Mouse (Mus musculus): ENCODE data around the gene Adat1. TPM values are rescaled to one million over a fixed set of nuclear protein-coding genes. Genes with fewer than 3 reads are reported as not detected.

Adat1 gene
- polyA plus RNA-seq, 1 experiment from 2014 or later = 15.9 TPM

- Histone ChIP-seq H3K36me3 (0 out of 2 replicates have a peak, but pooled peaks cover 3% of the 10 kb centered on the region), H3K27me3 (ENCODE audit: low read depth, poor library complexity, severe bottlenecking) (no peaks in the 10 kb centered on the region), H3K9me3 (replicated peaks) (no peaks in the 10 kb centered on the region), H3K4me3 (no peak overlapping the region), H3K4me1 (peaks cover 27% of the 10 kb centered on the region), H3K27ac (replicated peaks) (no peak overlapping the region)
- no peak for DNase-seq (ENCODE audit: low spot score)
- WGBS = 74% methylated on average over 8 of the region's 8 CpGs
These were observed 62.3 kb downstream of the Adat1 start for GRCm38 (mm10) chr8:111929648-111930344.

- H3K27ac ChIP-seq (replicated peaks) = no peak overlapping the region
- no peaks in the 10 kb centered on the region for H3K27me3 ChIP-seq (ENCODE audit: low read depth, poor library complexity, severe bottlenecking)
- no peaks in the 10 kb centered on the region for H3K4me1 ChIP-seq
- H3K4me3 ChIP-seq = no peak overlapping the region
- 86% methylated on average over 7 of the region's 7 CpGs for WGBS
- H3K36me3 ChIP-seq = 0 out of 2 replicates have a peak, but pooled peaks cover 3% of the 10 kb centered on the region
- no peak for DNase-seq (ENCODE audit: low spot score)
- no peaks in the 10 kb centered on the region for H3K9me3 ChIP-seq (replicated peaks)
These were observed 67.1 kb downstream of the Adat1 start for GRCm38 (mm10) chr8:111924976-111925375.

- Histone ChIP-seq H3K4me1 (no peaks in the 10 kb centered on the region), H3K9me3 (replicated peaks) (no peaks in the 10 kb centered on the region), H3K4me3 (no peak overlapping the region), H3K36me3 (peaks cover 5% of the 10 kb centered on the region), H3K27ac (replicated peaks) (no peak overlapping the region), H3K27me3 (ENCODE audit: low read depth, poor library complexity, severe bottlenecking) (no peaks in the 10 kb centered on the region)
- DNase-seq (ENCODE audit: low spot score) = peak; percentile 38
- WGBS = 36% methylated on average over 10 of the region's 10 CpGs
These were observed 68.7 kb downstream of the Adat1 start for GRCm38 (mm10) chr8:111923383-111923804.

- Histone ChIP-seq H3K4me3 (no peak overlapping the region), H3K4me1 (no peaks in the 10 kb centered on the region), H3K36me3 (peaks cover 23% of the 10 kb centered on the region), H3K27ac (replicated peaks) (no peak overlapping the region), H3K27me3 (ENCODE audit: low read depth, poor library complexity, severe bottlenecking) (no peaks in the 10 kb centered on the region), H3K9me3 (replicated peaks) (no peaks in the 10 kb centered on the region)
- 87% methylated on average over 4 of the region's 4 CpGs for WGBS
- DNase-seq (ENCODE audit: low spot score) = no peak
These were observed 71.1 kb downstream of the Adat1 start for GRCm38 (mm10) chr8:111920971-111921370.

GRCm38 (mm10) chr8:111919663-111920062 is 72.4 kb downstream of the Adat1 start:
- H3K36me3 ChIP-seq = peaks cover 23% of the 10 kb centered on the region
- H3K4me3 ChIP-seq = no peak overlapping the region
- H3K4me1 ChIP-seq = no peaks in the 10 kb centered on the region
- no peaks in the 10 kb centered on the region for H3K27me3 ChIP-seq (ENCODE audit: low read depth, poor library complexity, severe bottlenecking)
- no peak for DNase-seq (ENCODE audit: low spot score)
- H3K9me3 ChIP-seq (replicated peaks) = no peaks in the 10 kb centered on the region
- 82% methylated on average over 2 of the region's 2 CpGs for WGBS
- H3K27ac ChIP-seq (replicated peaks) = no peak overlapping the region

Other genes starting within 250 kb of the Adat1 start
- 52.4 and 53.7 TPM in 2 replicates for gene Bcar1, start 248.5 kb downstream of the Adat1 start, polyA plus RNA-seq (2016; fragmentation: Nextera tagmentation; extraction: Ambion mirVana)
- 205 and 225 TPM in 2 replicates for gene Cfdp1, start 138.0 kb downstream of the Adat1 start, polyA plus RNA-seq (2016; fragmentation: Nextera tagmentation; extraction: Ambion mirVana)
- gene Tmem170, start 115.6 kb downstream of the Adat1 start, polyA plus RNA-seq (2016; fragmentation: Nextera tagmentation; extraction: Ambion mirVana) = 10.3 TPM in 2 replicates
- gene Chst5, start 81.9 kb downstream of the Adat1 start, polyA plus RNA-seq (2016; fragmentation: Nextera tagmentation; extraction: Ambion mirVana) = 2.1 and 2.9 TPM in 2 replicates
- 26.7 TPM in 2 replicates for gene Tmem231, start 58.4 kb downstream of the Adat1 start, polyA plus RNA-seq (2016; fragmentation: Nextera tagmentation; extraction: Ambion mirVana)
- 235 and 259 TPM in 2 replicates for gene Gabarapl2, start 51.6 kb downstream of the Adat1 start, polyA plus RNA-seq (2016; fragmentation: Nextera tagmentation; extraction: Ambion mirVana)
- gene Kars, start 19.0 kb upstream of the Adat1 start, polyA plus RNA-seq (2016; fragmentation: Nextera tagmentation; extraction: Ambion mirVana) = 245 and 265 TPM in 2 replicates
- gene Terf2ip, start 19.1 kb upstream of the Adat1 start, polyA plus RNA-seq (2016; fragmentation: Nextera tagmentation; extraction: Ambion mirVana) = 29.9 and 32.3 TPM in 2 replicates
- 0.26 and 0.76 TPM in 2 replicates for gene Gm6793, start 22.7 kb upstream of the Adat1 start, polyA plus RNA-seq (2016; fragmentation: Nextera tagmentation; extraction: Ambion mirVana)

Data from midbrain, embryonic 10.5 days (tissue).